Mouse (Mus musculus) pancreas, adult 10 weeks (tissue): ENCODE data around the gene Nppc. TPM values are rescaled to one million over a fixed set of nuclear protein-coding genes. Genes with fewer than 3 reads are reported as not detected.

Experiments
- polyA plus RNA-seq: library from polyadenylated mRNA; stranded (reverse); fragments of 350-450 nt; fragmentation: Illumina TruSeq; extraction: RNeasy Lipid Tissue Mini Kit (QIAGEN cat#74804); gene quantifications from one replicate; pipeline ENCODE4 v1.2.3, GENCODE M21; 2015; ENCODE audit warnings: low read depth, low replicate concordance; ENCODE audit not compliant: insufficient read depth

Nppc gene
- not detected for polyA plus RNA-seq

DNA sequence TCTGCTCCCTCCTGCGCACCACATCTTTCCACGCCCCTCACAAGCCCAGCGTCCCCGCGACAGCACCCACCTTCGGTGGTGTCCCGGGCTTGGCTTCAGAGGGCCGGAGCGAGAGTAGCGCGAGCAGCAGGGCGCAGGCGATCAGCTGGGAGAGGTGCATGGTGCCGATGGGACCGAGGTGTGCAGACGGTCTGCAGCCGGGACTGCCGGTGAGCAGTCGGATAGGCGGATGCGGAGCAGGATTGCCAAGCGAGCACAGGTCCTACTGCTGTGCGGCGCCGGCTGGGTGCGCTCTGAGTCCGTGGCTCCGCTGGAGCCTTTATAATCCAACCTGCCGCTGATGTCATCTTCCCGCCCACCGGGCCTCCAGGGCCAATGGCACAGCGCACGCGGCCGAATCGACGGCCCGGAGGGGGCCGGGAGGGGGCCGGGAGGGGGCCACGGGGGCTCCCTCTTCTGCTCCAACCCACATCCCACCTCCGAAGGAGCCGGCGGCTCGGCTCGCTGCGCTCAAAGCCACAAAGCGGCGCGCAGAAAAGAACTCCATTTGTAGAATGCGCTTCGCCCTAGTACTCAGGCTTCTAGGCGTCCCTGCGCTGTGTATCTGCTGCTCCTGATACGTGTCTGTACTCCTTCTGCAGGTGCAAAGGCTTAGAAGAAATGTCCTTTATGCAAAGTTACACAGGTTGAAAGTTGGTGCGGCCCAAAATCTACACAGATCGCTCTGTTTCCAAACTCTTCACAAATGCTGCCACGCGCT lies at the start of gene Nppc:
Nppc (minus strand) TSS at position 293 of the 760 bp plus-strand sequence.

DNA sequence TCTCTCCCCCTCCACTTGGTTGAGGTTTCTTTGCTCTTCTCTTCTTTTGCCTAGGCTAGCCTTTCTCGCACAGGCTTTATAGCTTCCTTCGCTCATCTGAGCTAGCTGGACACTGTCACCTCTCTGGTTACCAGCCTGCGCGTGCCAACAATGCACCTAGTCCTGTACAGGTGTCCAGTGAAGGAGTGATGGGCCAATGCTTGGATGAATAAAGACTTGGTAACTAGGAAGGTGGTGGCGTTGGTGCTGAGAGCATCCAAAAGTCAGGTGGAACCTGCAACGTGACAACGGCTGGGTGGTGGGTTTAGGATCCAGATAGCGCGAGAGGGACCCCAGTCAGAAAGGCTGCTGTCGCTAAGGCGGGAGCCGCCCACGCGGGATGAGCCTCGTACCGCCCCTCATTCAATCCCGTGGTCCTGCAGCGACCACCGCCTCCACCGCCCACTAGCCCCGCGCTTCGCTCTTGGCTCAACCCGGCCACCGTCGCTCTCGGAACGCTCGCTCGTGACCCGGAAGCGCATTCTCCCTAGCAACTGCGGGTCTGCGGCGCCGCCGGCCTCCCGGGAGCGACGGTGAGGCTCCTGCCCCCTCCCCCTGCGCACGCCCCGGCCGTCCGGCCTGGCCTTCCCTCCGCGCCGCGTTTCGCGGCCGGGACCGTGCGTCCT lies 33.1 kb upstream of the Nppc start, which contains the start of gene Dis3l2:
Dis3l2 (plus strand) TSS at position 509 of the 665 bp plus-strand sequence.

Other genes starting within 250 kb of the Nppc start
- not detected for gene Nmur1, start 244.3 kb downstream of the Nppc start, polyA plus RNA-seq
- not detected for gene Tex44, start 244.2 kb downstream of the Nppc start, polyA plus RNA-seq
- 214 TPM for gene Ptma, start 143.8 kb downstream of the Nppc start, polyA plus RNA-seq
- gene Pde6d, start 87.9 kb downstream of the Nppc start, polyA plus RNA-seq = 5.8 TPM
- gene Cops7b, start 87.7 kb downstream of the Nppc start, polyA plus RNA-seq = 3.7 TPM
- 2.9 TPM for gene Dis3l2, start 33.2 kb upstream of the Nppc start, polyA plus RNA-seq